Comparison of ENCODE assay signal across 12 mouse cellular contexts in genomic region chr11:61212102-61212501, GRCm38 (mm10). TPM values are rescaled to one million over a fixed set of nuclear protein-coding genes. Genes with fewer than 3 reads are reported as not detected.
DNase-seq lines count a peak whose midpoint lies in the region; ATAC-seq and TF ChIP-seq lines count a peak whose summit lies in the region.
"Had no signal": no experiment of that assay in that cellular context is flagged by ENCODE, and none has a peak within 500 bp of the region (broad histone marks: within the 10 kb centered on the region; RNA-seq: fewer than 3 reads in every experiment).

No protein-coding gene starts in this region.

- no peaks in the 10 kb centered on the region for H3K36me3 ChIP-seq in hindbrain, postnatal 0 days (ENCODE audit: insufficient read depth, low read length)
- no peaks in the 10 kb centered on the region for H3K36me3 ChIP-seq in hindbrain, embryonic 16.5 days (ENCODE audit: control insufficient read depth, insufficient read depth, low read length)
- H3K36me3 ChIP-seq in limb, embryonic 10.5 days: no peaks in the 10 kb centered on the region
- H3K36me3 ChIP-seq in neural tube, embryonic 15.5 days: no peaks in the 10 kb centered on the region
- H3K36me3 ChIP-seq: hindbrain, embryonic 10.5 days; limb, embryonic 15.5 days had no signal

- no peak for ATAC-seq in hindbrain, postnatal 0 days
- no peak for ATAC-seq in hindbrain, embryonic 16.5 days
- ATAC-seq in neural tube, embryonic 15.5 days (ENCODE audit: low FRiP score): no peak

- no peak for DNase-seq in hindbrain, postnatal 0 days (ENCODE audit: low spot score)
- peak; percentile 12 for DNase-seq in urinary bladder, postnatal 14 days (ENCODE audit: low spot score)
- no peak for DNase-seq in urinary bladder, postnatal 25 days (ENCODE audit: low spot score)
- peak; percentile 37 for DNase-seq in limb, embryonic 10.5 days (ENCODE audit: low spot score)
- DNase-seq in MN1 (ENCODE audit: low spot score): no peak
- DNase-seq: gastrocnemius, postnatal 14 days; right cerebral cortex, adult 18-20 months had no signal

- H3K27me3 ChIP-seq in hindbrain, postnatal 0 days (ENCODE audit: insufficient read depth, low read length): no peaks in the 10 kb centered on the region; the same call in 1 of the 2 replicates
- H3K27me3 ChIP-seq in hindbrain, embryonic 16.5 days (replicated peaks; ENCODE audit: control insufficient read depth, insufficient read depth, low read length): no peaks in the 10 kb centered on the region
- H3K27me3 ChIP-seq in limb, embryonic 10.5 days (ENCODE audit: low read depth, poor library complexity, severe bottlenecking): peaks cover 57% of the 10 kb centered on the region
- H3K27me3 ChIP-seq in neural tube, embryonic 15.5 days (replicated peaks): 0 out of 2 replicates have a peak, but pooled peaks cover 3% of the 10 kb centered on the region

- 42% methylated on average over 20 of the region's 20 CpGs for WGBS in hindbrain, postnatal 0 days
- 35% methylated on average over 20 of the region's 20 CpGs for WGBS in hindbrain, embryonic 16.5 days
- WGBS in limb, embryonic 10.5 days: 35% methylated on average over 20 of the region's 20 CpGs
- WGBS in neural tube, embryonic 15.5 days: 38% methylated on average over 20 of the region's 20 CpGs

- peak; percentile 26; the same call in 1 of the 2 replicates for TF ChIP-seq CTCF in hindbrain, postnatal 0 days (IDR thresholded peaks at IDR 0.05; ENCODE audit: low read depth)

- H3K9me3 ChIP-seq in hindbrain, postnatal 0 days (ENCODE audit: low read length): no peaks in the 10 kb centered on the region
- H3K9me3 ChIP-seq in hindbrain, embryonic 16.5 days (ENCODE audit: control insufficient read depth, low read length): no peaks in the 10 kb centered on the region
- H3K9me3 ChIP-seq in limb, embryonic 10.5 days (replicated peaks): no peaks in the 10 kb centered on the region
- no peaks in the 10 kb centered on the region for H3K9me3 ChIP-seq in neural tube, embryonic 15.5 days (replicated peaks)
- H3K9me3 ChIP-seq: hindbrain, embryonic 10.5 days; limb, embryonic 15.5 days had no signal

- H3K4me2 ChIP-seq in hindbrain, postnatal 0 days (ENCODE audit: low read depth, low read length): no peak overlapping the region
- no peak overlapping the region for H3K4me2 ChIP-seq in hindbrain, embryonic 16.5 days (ENCODE audit: low read length)
- no peak overlapping the region for H3K4me2 ChIP-seq in neural tube, embryonic 15.5 days
- H3K4me2 ChIP-seq: limb, embryonic 15.5 days had no signal

- H3K9ac ChIP-seq in hindbrain, postnatal 0 days (replicated peaks; ENCODE audit: low read length): no peak overlapping the region
- no peak overlapping the region for H3K9ac ChIP-seq in hindbrain, embryonic 16.5 days (ENCODE audit: low read depth, low read length)
- no peak overlapping the region for H3K9ac ChIP-seq in neural tube, embryonic 15.5 days (replicated peaks)
- H3K9ac ChIP-seq: limb, embryonic 15.5 days had no signal

- H3K4me1 ChIP-seq in hindbrain, postnatal 0 days (ENCODE audit: insufficient read depth, low read length): no peaks in the 10 kb centered on the region
- H3K4me1 ChIP-seq in hindbrain, embryonic 16.5 days (ENCODE audit: control insufficient read depth, insufficient read depth, low read depth, low read length): no peaks in the 10 kb centered on the region
- peaks cover 10% of the 10 kb centered on the region for H3K4me1 ChIP-seq in limb, embryonic 10.5 days
- H3K4me1 ChIP-seq in neural tube, embryonic 15.5 days: peaks cover 6% of the 10 kb centered on the region; the same call in 1 of the 2 replicates

- no peak overlapping the region for H3K27ac ChIP-seq in hindbrain, postnatal 0 days
- no peak overlapping the region for H3K27ac ChIP-seq in hindbrain, embryonic 16.5 days (ENCODE audit: low read depth, low read length)
- H3K27ac ChIP-seq in limb, embryonic 10.5 days: no peak overlapping the region
- no peak overlapping the region for H3K27ac ChIP-seq in neural tube, embryonic 15.5 days (replicated peaks)
- H3K27ac ChIP-seq: hindbrain, embryonic 10.5 days; limb, embryonic 15.5 days had no signal

- no peak overlapping the region for H3K4me3 ChIP-seq in hindbrain, postnatal 0 days (ENCODE audit: low read length)
- H3K4me3 ChIP-seq in hindbrain, embryonic 16.5 days (ENCODE audit: low read length): no peak overlapping the region
- H3K4me3 ChIP-seq in limb, embryonic 10.5 days: no peak overlapping the region
- no peak overlapping the region for H3K4me3 ChIP-seq in neural tube, embryonic 15.5 days (replicated peaks)
- H3K4me3 ChIP-seq: hindbrain, embryonic 10.5 days; limb, embryonic 15.5 days; myocyte had no signal

RNA-seq across cellular contexts. Expression of gene Aldh3a1, which starts 4.8 kb away (rescaled TPM):
- 0.63 and 0.93 TPM in 2 replicates for total RNA-seq in hindbrain, postnatal 0 days (2014; rRNA removed)
- polyA plus RNA-seq in hindbrain, postnatal 0 days (2015; fragmentation: Nextera tagmentation; extraction: Ambion mirVana): 0.94 and 1.1 TPM in 2 replicates
- 0.40 and 0.41 TPM in 2 replicates for polyA plus RNA-seq in hindbrain, embryonic 16.5 days (2015; fragmentation: Nextera tagmentation; extraction: Ambion mirVana)
- not detected in 2 replicates for polyA plus RNA-seq in limb, embryonic 10.5 days (2016; fragmentation: Nextera tagmentation; extraction: Ambion mirVana)
- polyA plus RNA-seq in neural tube, embryonic 15.5 days (2015; fragmentation: Nextera tagmentation; extraction: Ambion mirVana): 0.43 and 0.46 TPM in 2 replicates
- polyA plus RNA-seq: hindbrain, embryonic 10.5 days had no signal

RNA-seq across cellular contexts. Expression of gene Usp22, which starts 37.2 kb away (rescaled TPM):
- total RNA-seq in hindbrain, postnatal 0 days (2014; rRNA removed): 526 and 577 TPM in 2 replicates
- 251 and 278 TPM in 2 replicates for polyA plus RNA-seq in hindbrain, postnatal 0 days (2015; fragmentation: Nextera tagmentation; extraction: Ambion mirVana)
- 341 and 401 TPM in 2 replicates for polyA plus RNA-seq in hindbrain, embryonic 16.5 days (2015; fragmentation: Nextera tagmentation; extraction: Ambion mirVana)
- polyA plus RNA-seq in limb, embryonic 10.5 days (2016; fragmentation: Nextera tagmentation; extraction: Ambion mirVana): 139 and 168 TPM in 2 replicates
- 310 and 358 TPM in 2 replicates for polyA plus RNA-seq in neural tube, embryonic 15.5 days (2015; fragmentation: Nextera tagmentation; extraction: Ambion mirVana)

RNA-seq across cellular contexts. Expression of gene Aldh3a2, which starts 55.2 kb away (rescaled TPM):
- 37.9 and 40.4 TPM in 2 replicates for total RNA-seq in hindbrain, postnatal 0 days (2014; rRNA removed)
- polyA plus RNA-seq in hindbrain, postnatal 0 days (2015; fragmentation: Nextera tagmentation; extraction: Ambion mirVana): 36.2 and 37.3 TPM in 2 replicates
- polyA plus RNA-seq in hindbrain, embryonic 16.5 days (2015; fragmentation: Nextera tagmentation; extraction: Ambion mirVana): 35.8 TPM in 2 replicates
- 12.7 and 15.1 TPM in 2 replicates for polyA plus RNA-seq in limb, embryonic 10.5 days (2016; fragmentation: Nextera tagmentation; extraction: Ambion mirVana)
- 28.5 and 32.1 TPM in 2 replicates for polyA plus RNA-seq in neural tube, embryonic 15.5 days (2015; fragmentation: Nextera tagmentation; extraction: Ambion mirVana)

Comparison
In these comparisons a context has a peak if more than half of its experiments do, and no peak if none do; other contexts are left out.
1. DNase-seq: peak in urinary bladder, postnatal 14 days (single experiment) and limb, embryonic 10.5 days (single experiment); none in hindbrain, postnatal 0 days (single experiment), urinary bladder, postnatal 25 days (single experiment) and MN1 (single experiment).